Mouse (Mus musculus) cortical plate, adult 2 months (tissue): ENCODE results near the gene Mast2.

ENCODE experiments used
- CTCF ChIP-seq: fragments of 200-500 bp; IDR thresholded peaks from 2 replicates; pipeline ENCODE4 v1.5.1; 2011; ENCODE audit warnings: mild to moderate bottlenecking, control low read depth, low read length; ENCODE audit not compliant: insufficient read depth; ENCODE audit errors: extremely low read depth
- POLR2A ChIP-seq: fragments of 200-500 bp; IDR thresholded peaks from 2 replicates; pipeline ENCODE4 v1.6.1; 2011; ENCODE audit warnings: mild to moderate bottlenecking, low read length, control low read depth; ENCODE audit not compliant: insufficient read depth; ENCODE audit errors: extremely low read depth

DNA sequence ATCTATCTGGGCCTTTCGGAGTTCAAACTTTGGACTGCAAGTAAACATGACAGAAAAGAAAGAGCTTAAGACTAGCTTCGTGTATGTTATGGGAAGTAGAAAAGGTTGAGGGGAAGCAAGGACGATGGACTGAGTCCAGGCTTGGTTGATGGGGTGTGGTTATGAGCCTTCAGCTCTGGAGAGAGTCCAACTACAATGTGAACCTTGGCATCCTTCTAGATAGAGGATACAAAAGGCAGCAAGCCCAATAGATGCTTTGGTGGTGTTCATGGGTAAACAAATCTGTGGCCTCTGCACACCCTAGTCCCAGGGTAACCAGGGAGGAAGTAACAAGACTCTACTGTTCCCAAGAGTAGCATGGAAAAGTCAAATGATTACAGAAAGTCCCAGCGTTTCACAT is 28.5 kb upstream of the Mast2 start:
- no peak for TF ChIP-seq POLR2A
- no peak for TF ChIP-seq CTCF
